Mouse (Mus musculus) G1E (cell line): Measurements from ENCODE around the gene Rara.

Source experiments
- CTCF ChIP-seq: IDR thresholded peaks from 2 replicates; pipeline ENCODE4 v1.5.1; 2012; ENCODE audit warnings: low read depth, low read length, inconsistent platforms, mixed read lengths
- TAL1 ChIP-seq: conservative IDR thresholded peaks from 2 replicates; pipeline ENCODE4 v1.6.1; 2012; ENCODE audit warnings: low read depth, low read length, inconsistent platforms, mixed read lengths

- TF ChIP-seq TAL1: no peak
- no peak for TF ChIP-seq CTCF
Observed at GRCm38 (mm10) chr11:98974213-98974612, 46.6 kb downstream of the Rara start.
